In genomic region chr5:64601285-64601684, GRCm38 (mm10) we compare ENCODE assay signal across 21 mouse cellular contexts.
DNase-seq lines count a peak whose midpoint lies in the region; ATAC-seq and TF ChIP-seq lines count a peak whose summit lies in the region.
"Had no signal": no experiment of that assay in that cellular context is flagged by ENCODE, and none has a peak within 500 bp of the region (broad histone marks: within the 10 kb centered on the region; RNA-seq: fewer than 3 reads in every experiment).

No protein-coding gene starts in this region.

- peak; percentile 97 to 99 for TF ChIP-seq EP300 in MEL (IDR thresholded peaks at IDR 0.05; ENCODE audit: low read depth in 1 of 2, low read length in 2 of 2)
- peak; percentile 96 for TF ChIP-seq EP300 in liver, embryonic 14.5 days (IDR thresholded peaks at IDR 0.05; ENCODE audit: low read depth)

- H3K36me3 ChIP-seq in heart, embryonic 13.5 days = no peaks in the 10 kb centered on the region
- peaks cover 0 to 27% of the 10 kb centered on the region in 2 experiments; a peak in 2 of 4 replicates for H3K36me3 ChIP-seq in MEL (ENCODE audit: control insufficient read depth in 1 of 2, insufficient read depth in 2 of 2, low read length in 2 of 2)
- no peaks in the 10 kb centered on the region for H3K36me3 ChIP-seq in liver, embryonic 14.5 days (replicated peaks; ENCODE audit: control insufficient read depth, insufficient read depth, low read depth)
- H3K36me3 ChIP-seq: hindbrain, embryonic 15.5 days; kidney, embryonic 15.5 days had no signal

- TF ChIP-seq RAD21 in MEL (IDR thresholded peaks at IDR 0.05; ENCODE audit: low read depth, low read length) = no peak; the same call in 1 of the 2 replicates

- peak overlapping the region; percentile 45; the same call in 1 of the 2 replicates for H3K27ac ChIP-seq in heart, embryonic 13.5 days (replicated peaks)
- H3K27ac ChIP-seq in MEL (ENCODE audit: control insufficient read depth, low read depth, low read length) = peak overlapping the region; percentile 92
- peak overlapping the region; percentile 3 for H3K27ac ChIP-seq in liver, embryonic 14.5 days
- H3K27ac ChIP-seq: forebrain, embryonic 13.5 days; hindbrain, embryonic 15.5 days; macrophage had no signal

- peak overlapping the region; percentile 42; the same call in 1 of the 2 replicates for H3K9ac ChIP-seq in heart, embryonic 13.5 days
- H3K9ac ChIP-seq in MEL (ENCODE audit: control insufficient read depth, low read depth, low read length, poor library complexity, severe bottlenecking) = peak overlapping the region; percentile 61
- H3K9ac ChIP-seq in liver, embryonic 14.5 days (replicated peaks) = peak overlapping the region; percentile 2; the same call in 1 of the 2 replicates
- H3K9ac ChIP-seq: forebrain, embryonic 13.5 days; hindbrain, embryonic 15.5 days; kidney, embryonic 15.5 days had no signal

- no peak overlapping the region for H3K4me2 ChIP-seq in heart, embryonic 13.5 days
- peak overlapping the region; percentile 28; the same call in 1 of the 2 replicates for H3K4me2 ChIP-seq in liver, embryonic 14.5 days (ENCODE audit: low read depth)
- H3K4me2 ChIP-seq: forebrain, embryonic 13.5 days; hindbrain, embryonic 15.5 days; kidney, embryonic 15.5 days had no signal

- no peaks in the 10 kb centered on the region for H3K27me3 ChIP-seq in heart, embryonic 13.5 days (replicated peaks)
- H3K27me3 ChIP-seq in MEL (ENCODE audit: control insufficient read depth in 1 of 2, insufficient read depth in 2 of 2, low read length in 2 of 2) = no peaks in the 10 kb centered on the region
- H3K27me3 ChIP-seq in liver, embryonic 14.5 days (ENCODE audit: control insufficient read depth, insufficient read depth, low read length) = no peaks in the 10 kb centered on the region
- H3K27me3 ChIP-seq: CH12.LX; forebrain, embryonic 13.5 days; hindbrain, embryonic 15.5 days; kidney, embryonic 15.5 days had no signal

- no peak for TF ChIP-seq CTCF in MEL (IDR thresholded peaks at IDR 0.05 in 2 of 3, conservative IDR thresholded peaks at IDR 0.05 in 1 of 3; ENCODE audit: control insufficient read depth in 1 of 3, insufficient read depth in 1 of 3, low read depth in 2 of 3, low read length in 3 of 3, poor library complexity in 1 of 3, severe bottlenecking in 1 of 3)
- no peak for TF ChIP-seq CTCF in liver, embryonic 14.5 days (IDR thresholded peaks at IDR 0.05; ENCODE audit: low read depth)

- no peaks in the 10 kb centered on the region for H3K9me3 ChIP-seq in heart, embryonic 13.5 days
- no peaks in the 10 kb centered on the region for H3K9me3 ChIP-seq in MEL (replicated peaks; ENCODE audit: insufficient read depth, low read length)
- H3K9me3 ChIP-seq in liver, embryonic 14.5 days (ENCODE audit: control insufficient read depth, low read length) = no peaks in the 10 kb centered on the region
- H3K9me3 ChIP-seq: forebrain, embryonic 13.5 days; hindbrain, embryonic 15.5 days; kidney, embryonic 15.5 days had no signal

- peaks cover 44% of the 10 kb centered on the region for H3K4me1 ChIP-seq in heart, embryonic 13.5 days
- peaks cover 12 to 20% of the 10 kb centered on the region in 2 experiments for H3K4me1 ChIP-seq in MEL (ENCODE audit: control insufficient read depth in 1 of 2, insufficient read depth in 2 of 2, low read length in 2 of 2)
- H3K4me1 ChIP-seq in liver, embryonic 14.5 days (replicated peaks; ENCODE audit: control insufficient read depth in 2 of 2, insufficient read depth in 2 of 2, low read length in 1 of 2) = peaks cover 28 to 36% of the 10 kb centered on the region in 2 experiments

- 17% methylated on average over 8 of the region's 8 CpGs for WGBS in heart, embryonic 13.5 days
- 10% methylated on average over 8 of the region's 8 CpGs for WGBS in liver, embryonic 14.5 days (ENCODE audit: insufficient replicate concordance)

- no peak for TF ChIP-seq POLR2A in MEL (IDR thresholded peaks at IDR 0.05; ENCODE audit: control insufficient read depth in 1 of 2, insufficient read depth in 1 of 2, low read depth in 1 of 2, low read length in 2 of 2, poor library complexity in 1 of 2)

- DNase-seq in heart, adult 18-20 months = no peak
- DNase-seq in MEL (ENCODE audit: low read depth, low spot score) = peak; percentile 75
- peak; percentile 51 to 59 (median 56) for DNase-seq in liver, embryonic 14.5 days (ENCODE audit: low read depth in 3 of 3, low spot score in 3 of 3)
- no peak for DNase-seq in urinary bladder, postnatal 10 days (ENCODE audit: low spot score)
- no peak for DNase-seq in neural tube, embryonic 10.5 days (ENCODE audit: extremely low spot score, low spot score)
- DNase-seq in heart, adult 9 months (ENCODE audit: low spot score in 2 of 2) = no peak
- DNase-seq: cerebellum, adult 9-11 months; embryo, embryonic 11 days; gastrocnemius, postnatal 10 days; heart, postnatal 36 days; kidney, postnatal 4 days; retina, postnatal 1 day had no signal

- no peaks in the 10 kb centered on the region; the same call in 1 of the 2 replicates for H3K79me2 ChIP-seq in MEL (ENCODE audit: control insufficient read depth, insufficient read depth, low read length, poor library complexity)

- H3K4me3 ChIP-seq in heart, embryonic 13.5 days = no peak overlapping the region
- H3K4me3 ChIP-seq in MEL (ENCODE audit: control insufficient read depth in 1 of 2, insufficient read depth in 1 of 2, low read depth in 2 of 2, low read length in 2 of 2) = peak overlapping the region; percentile 24 to 34
- H3K4me3 ChIP-seq in liver, embryonic 14.5 days (ENCODE audit: insufficient read depth in 1 of 2, low read depth in 2 of 2, low read length in 2 of 2) = no peak overlapping the region
- H3K4me3 ChIP-seq: forebrain, embryonic 13.5 days; hindbrain, embryonic 15.5 days; kidney, embryonic 15.5 days had no signal

- no peak for ATAC-seq in heart, embryonic 13.5 days (ENCODE audit: extremely low read depth, insufficient number of reproducible peaks, low FRiP score, low TSS enrichment)
- 0 out of 2 replicates have a peak, but pooled peaks have one; percentile 6 for ATAC-seq in erythroid progenitor cell, adult 5-6 weeks (replicated peaks; ENCODE audit: low FRiP score, poor library complexity, severe bottlenecking)
- peak; percentile 85 for ATAC-seq in liver, embryonic 14.5 days (ENCODE audit: insufficient read depth)
- ATAC-seq: forebrain, embryonic 13.5 days; intestine, postnatal 0 days; midbrain, embryonic 16.5 days had no signal

TF ChIP-seq in MEL, 35 proteins besides CTCF, POLR2A, EP300 and RAD21:
- TF ChIP-seq CHD2 (IDR thresholded peaks at IDR 0.05; ENCODE audit: low read length) (no peak; the same call in 1 of the 2 replicates), NRF1 (IDR thresholded peaks at IDR 0.05; ENCODE audit: insufficient read depth, low read depth, low read length, poor library complexity, severe bottlenecking) (no peak), POLR2AphosphoS2 (IDR thresholded peaks at IDR 0.05; ENCODE audit: low read length) (no peak), ETS1 (IDR thresholded peaks at IDR 0.05; ENCODE audit: low read depth, low read length) (peak; percentile 85), MXI1 (IDR thresholded peaks at IDR 0.05; ENCODE audit: low read depth, low read length) (no peak), GATA1 (IDR thresholded peaks at IDR 0.05; ENCODE audit: low read depth, low read length) (peak; percentile 94), BHLHE40 (IDR thresholded peaks at IDR 0.05; ENCODE audit: borderline replicate concordance, low read depth, low read length) (peak; percentile 61; the same call in 1 of the 2 replicates), RCOR1 (IDR thresholded peaks at IDR 0.05; ENCODE audit: low read depth, low read length) (peak; percentile 80), MAFK (IDR thresholded peaks at IDR 0.05; ENCODE audit: borderline replicate concordance, low read depth, low read length) (no peak), TBP (IDR thresholded peaks at IDR 0.05; ENCODE audit: low read depth, low read length) (0 out of 2 replicates have a peak, but pooled peaks have one; percentile 41), SIN3A (IDR thresholded peaks at IDR 0.05; ENCODE audit: low read length) (peak; percentile 96), CHD1 (IDR thresholded peaks at IDR 0.05; ENCODE audit: low read depth, low read length) (no peak), TCF12 (IDR thresholded peaks at IDR 0.05; ENCODE audit: low read depth, low read length) (peak; percentile 95), TAL1 (IDR thresholded peaks at IDR 0.05; ENCODE audit: low read length) (peak; percentile 69), MYB (IDR thresholded peaks at IDR 0.05; ENCODE audit: low read depth, low read length) (peak; percentile 99), SMC3 (IDR thresholded peaks at IDR 0.05; ENCODE audit: low read depth, low read length) (no peak), ZMIZ1 (IDR thresholded peaks at IDR 0.05; ENCODE audit: low read depth, low read length) (no peak)

Comparison
In these comparisons a context has a peak if more than half of its experiments do, and no peak if none do; other contexts are left out.
1. H3K27ac ChIP-seq: peak in every context shown above with its lines; median percentile 92 in MEL; 45 in heart, embryonic 13.5 days; 3 in liver, embryonic 14.5 days.
2. H3K4me3 ChIP-seq: peak in MEL (2 of 2); none in heart, embryonic 13.5 days (single experiment) and liver, embryonic 14.5 days (0 of 2).
3. H3K9ac ChIP-seq: peak in every context shown above with its lines; median percentile 61 in MEL; 42 in heart, embryonic 13.5 days; 2 in liver, embryonic 14.5 days.
4. DNase-seq: peak in MEL (single experiment) and liver, embryonic 14.5 days (3 of 3); none in heart, adult 18-20 months (0 of 2), urinary bladder, postnatal 10 days (single experiment), neural tube, embryonic 10.5 days (single experiment) and heart, adult 9 months (0 of 2).